Mouse (Mus musculus) activated CD4-positive, CD25-positive, alpha-beta regulatory T cell, adult 4 months (primary cell): ENCODE results near the gene Gm7137. TPM values are rescaled to one million over a fixed set of nuclear protein-coding genes. Genes with fewer than 3 reads are reported as not detected.
"Not testable (repeated sequence)": the region's sequence is repeated elsewhere in the genome, so short reads cannot be mapped to it uniquely, and the experiment has no call there.

Source experiments
- ATAC-seq: one replicate; pipeline ENCODE4 v1.8.0; 2017
- polyA plus RNA-seq, 2 experiments: library from polyadenylated mRNA; unstranded; fragments of 100-300 nt; shearing (Covaris generic); gene quantifications; one replicate each; pipeline ENCODE4 v1.2.1; 2017

Gene Gm7137
- polyA plus RNA-seq, 2 experiments from 2014 or later = not detected

GRCm38 (mm10) chr10:77751254-77751653, 36.7 kb downstream of the Gm7137 start, which contains the start of gene Gm9736:
Gene Gm9736, minus strand, starts transcription at chr10:77751354.
- not testable (repeated sequence) for ATAC-seq

GRCm38 (mm10) chr10:77750686-77751085, 37.3 kb downstream of the Gm7137 start:
- ATAC-seq = not testable (repeated sequence)

DNA sequence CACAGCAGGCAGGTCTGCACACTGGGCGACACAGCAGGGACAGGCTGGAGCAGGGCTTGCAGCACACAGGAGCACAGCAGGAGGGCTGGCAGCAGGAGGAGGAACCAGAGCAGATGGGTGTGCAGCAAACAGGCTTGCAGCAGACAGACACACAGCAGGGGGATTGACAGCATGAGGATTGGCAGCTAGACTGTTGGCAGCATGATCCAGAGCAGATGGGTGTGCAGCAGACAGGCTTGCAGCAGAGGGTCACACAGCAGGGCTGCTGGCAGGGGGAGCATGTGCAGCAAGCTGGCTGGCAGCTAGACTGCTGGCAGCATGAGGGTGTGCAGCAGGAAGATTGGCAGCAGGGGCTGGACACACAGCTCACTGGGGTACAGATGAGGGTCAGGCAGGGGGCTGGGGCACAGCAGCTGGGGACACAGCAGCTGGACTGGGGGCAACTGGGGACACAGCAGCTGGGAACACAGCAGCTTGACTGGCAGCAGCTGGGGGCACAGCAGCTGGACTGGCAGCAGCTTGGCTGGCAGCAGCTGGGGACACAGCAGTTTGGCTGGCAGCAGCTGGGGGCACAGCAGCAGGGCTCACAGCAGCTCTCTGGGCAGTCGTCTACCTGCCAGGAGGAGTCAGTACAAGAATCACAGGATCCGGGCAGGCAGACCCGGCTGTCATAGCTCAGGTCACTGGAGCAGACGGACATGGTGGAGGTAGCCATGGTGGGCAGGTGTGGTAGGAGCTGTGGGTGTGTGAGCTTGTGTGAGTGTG, 45.9 kb downstream of the Gm7137 start, which contains the start of gene Gm18596:
Gene Gm18596, minus strand, starts transcription at position 715 of the 765 bp plus-strand sequence.
- ATAC-seq = not testable (repeated sequence)

- no peak for ATAC-seq
Measured at GRCm38 (mm10) chr10:77738929-77739328, 49.1 kb downstream of the Gm7137 start.

Other genes starting within 250 kb of the Gm7137 start
- gene Pttg1ip, start 206.5 kb downstream of the Gm7137 start, polyA plus RNA-seq = 10 to 100 TPM; 85.6 to 92.6 TPM
- gene Sumo3, start 182.1 kb downstream of the Gm7137 start, polyA plus RNA-seq = 10 to 100 TPM; 75.5 to 83.8 TPM
- 1 to 10 TPM in 1 of 2 experiments, not detected in 1; 6.5 TPM for gene Gm49325, start 182.0 kb downstream of the Gm7137 start, polyA plus RNA-seq
- gene Ube2g2, start 165.9 kb downstream of the Gm7137 start, polyA plus RNA-seq = 10 to 100 TPM; 36.5 to 39.3 TPM
- gene Tspear, start 101.6 kb downstream of the Gm7137 start, polyA plus RNA-seq = under 1 TPM; 0.38 to 0.40 TPM
- not detected for gene Gm19402, start 97.4 kb downstream of the Gm7137 start, polyA plus RNA-seq
- gene Gm9508, start 91.0 kb downstream of the Gm7137 start, polyA plus RNA-seq = not detected
- gene Gm10272, start 81.6 kb downstream of the Gm7137 start, polyA plus RNA-seq = not detected
- gene Gm10024, start 76.7 kb downstream of the Gm7137 start, polyA plus RNA-seq = not detected
- not detected for gene Gm10142, start 72.4 kb downstream of the Gm7137 start, polyA plus RNA-seq
- not detected for gene Krtap12-1, start 67.6 kb downstream of the Gm7137 start, polyA plus RNA-seq
- not detected for gene Gm10100, start 61.7 kb downstream of the Gm7137 start, polyA plus RNA-seq
- not detected for gene Gm18596, start 45.6 kb downstream of the Gm7137 start, polyA plus RNA-seq
- gene Gm9736, start 36.8 kb downstream of the Gm7137 start, polyA plus RNA-seq = not detected
- gene Gm3233, start 28.5 kb downstream of the Gm7137 start, polyA plus RNA-seq = not detected
- not detected for gene Gm3238, start 16.9 kb downstream of the Gm7137 start, polyA plus RNA-seq
- not detected for gene Gm7138, start 11.3 kb downstream of the Gm7137 start, polyA plus RNA-seq
- gene Gm3250, start 5.7 kb downstream of the Gm7137 start, polyA plus RNA-seq = not detected
- not detected for gene Gm9639, start 6.9 kb upstream of the Gm7137 start, polyA plus RNA-seq
- not detected for gene Gm19668, start 10.9 kb upstream of the Gm7137 start, polyA plus RNA-seq
- not detected for gene Gm9507, start 23.6 kb upstream of the Gm7137 start, polyA plus RNA-seq
- not detected for gene Gm2696, start 26.5 kb upstream of the Gm7137 start, polyA plus RNA-seq
- not detected for gene Krtap10-4, start 38.9 kb upstream of the Gm7137 start, polyA plus RNA-seq
- not detected for gene Krtap10-10, start 47.7 kb upstream of the Gm7137 start, polyA plus RNA-seq
- not detected for gene Gm36176, start 58.6 kb upstream of the Gm7137 start, polyA plus RNA-seq
- gene Gm10318, start 64.7 kb upstream of the Gm7137 start, polyA plus RNA-seq = not detected
- not detected for gene Gm3285, start 73.8 kb upstream of the Gm7137 start, polyA plus RNA-seq
- not detected for gene Lrrc3, start 114.3 kb upstream of the Gm7137 start, polyA plus RNA-seq
- under 1 TPM; 0.38 TPM for gene Trpm2, start 182.4 kb upstream of the Gm7137 start, polyA plus RNA-seq
- gene 1810043G02Rik, start 190.3 kb upstream of the Gm7137 start, polyA plus RNA-seq = 10 to 100 TPM in 1 of 2 experiments, 1 to 10 TPM in 1; 7.1 to 11.1 TPM
- 10 to 100 TPM; 40.4 to 82.9 TPM for gene Pfkl, start 221.9 kb upstream of the Gm7137 start, polyA plus RNA-seq